Mouse (Mus musculus): Measurements from ENCODE around the gene Nxph4. TPM values are rescaled to one million over a fixed set of nuclear protein-coding genes. Genes with fewer than 3 reads are reported as not detected.
A peak's percentile ranks its signal among the peaks of the same experiment; 100 is the strongest.

Gene Nxph4
- polyA plus RNA-seq, 1 experiment from 2014 or later = 102 TPM

GRCm38 (mm10) chr10:127479131-127479530 is 55.2 kb downstream of the Nxph4 start:
- 95% methylated on average over 4 of the region's 4 CpGs for WGBS
- Histone ChIP-seq H3K4me2 (no peak overlapping the region), H3K36me3 (peaks cover 46% of the 10 kb centered on the region), H3K9ac (replicated peaks) (no peak overlapping the region), H3K4me3 (replicated peaks) (no peak overlapping the region), H3K9me3 (replicated peaks) (no peaks in the 10 kb centered on the region), H3K4me1 (no peaks in the 10 kb centered on the region), H3K27me3 (replicated peaks) (no peaks in the 10 kb centered on the region), H3K27ac (replicated peaks) (no peak overlapping the region)
- ATAC-seq (ENCODE audit: low FRiP score) = peak; percentile 38; the same call in 1 of the 2 replicates

GRCm38 (mm10) chr10:127477301-127477700 is 57.1 kb downstream of the Nxph4 start:
- Histone ChIP-seq H3K27me3 (replicated peaks) (no peaks in the 10 kb centered on the region), H3K4me2 (no peak overlapping the region), H3K36me3 (peaks cover 46% of the 10 kb centered on the region), H3K4me1 (no peaks in the 10 kb centered on the region), H3K27ac (replicated peaks) (no peak overlapping the region), H3K4me3 (replicated peaks) (no peak overlapping the region), H3K9me3 (replicated peaks) (no peaks in the 10 kb centered on the region), H3K9ac (replicated peaks) (no peak overlapping the region)
- ATAC-seq (ENCODE audit: low FRiP score) = no peak
- WGBS = 87% methylated on average over 7 of the region's 7 CpGs

GRCm38 (mm10) chr10:127476541-127476940 is 57.8 kb downstream of the Nxph4 start:
- Histone ChIP-seq H3K36me3 (peaks cover 48% of the 10 kb centered on the region), H3K9me3 (replicated peaks) (no peaks in the 10 kb centered on the region), H3K4me2 (no peak overlapping the region), H3K9ac (replicated peaks) (no peak overlapping the region), H3K27ac (replicated peaks) (no peak overlapping the region), H3K4me1 (no peaks in the 10 kb centered on the region), H3K4me3 (replicated peaks) (no peak overlapping the region), H3K27me3 (replicated peaks) (no peaks in the 10 kb centered on the region)
- WGBS = 77% methylated on average over 3 of the region's 3 CpGs
- no peak for ATAC-seq (ENCODE audit: low FRiP score)

Other genes starting within 250 kb of the Nxph4 start
- gene Mbd6, start 245.5 kb downstream of the Nxph4 start, polyA plus RNA-seq (2015; fragmentation: Nextera tagmentation; extraction: Ambion mirVana) = 16.4 and 18.3 TPM in 2 replicates
- gene Mars, start 222.8 kb downstream of the Nxph4 start, polyA plus RNA-seq (2015; fragmentation: Nextera tagmentation; extraction: Ambion mirVana) = 108 and 115 TPM in 2 replicates
- 0.88 and 13.1 TPM in 2 replicates for gene Arhgap9, start 212.6 kb downstream of the Nxph4 start, polyA plus RNA-seq (2015; fragmentation: Nextera tagmentation; extraction: Ambion mirVana)
- gene Gli1, start 192.6 kb downstream of the Nxph4 start, polyA plus RNA-seq (2015; fragmentation: Nextera tagmentation; extraction: Ambion mirVana) = 1.8 and 2.7 TPM in 2 replicates
- gene Inhbe, start 180.1 kb downstream of the Nxph4 start, polyA plus RNA-seq (2015; fragmentation: Nextera tagmentation; extraction: Ambion mirVana) = 0.03 TPM in 1 of 2 replicates, not detected in the other
- gene Inhbc, start 164.1 kb downstream of the Nxph4 start, polyA plus RNA-seq (2015; fragmentation: Nextera tagmentation; extraction: Ambion mirVana) = not detected in 2 replicates
- gene R3hdm2, start 154.2 kb downstream of the Nxph4 start, polyA plus RNA-seq (2015; fragmentation: Nextera tagmentation; extraction: Ambion mirVana) = 30.7 and 34.5 TPM in 2 replicates
- gene Stac3, start 32.9 kb downstream of the Nxph4 start, polyA plus RNA-seq (2015; fragmentation: Nextera tagmentation; extraction: Ambion mirVana) = 1.9 and 2.9 TPM in 2 replicates
- 17.8 and 22.5 TPM in 2 replicates for gene Ndufa4l2, start 19.6 kb downstream of the Nxph4 start, polyA plus RNA-seq (2015; fragmentation: Nextera tagmentation; extraction: Ambion mirVana)
- 50.4 and 69.9 TPM in 2 replicates for gene Shmt2, start 12.1 kb downstream of the Nxph4 start, polyA plus RNA-seq (2015; fragmentation: Nextera tagmentation; extraction: Ambion mirVana)
- 102 and 108 TPM in 2 replicates for gene Lrp1, start 86.6 kb upstream of the Nxph4 start, polyA plus RNA-seq (2015; fragmentation: Nextera tagmentation; extraction: Ambion mirVana)
- gene Stat6, start 108.4 kb upstream of the Nxph4 start, polyA plus RNA-seq (2015; fragmentation: Nextera tagmentation; extraction: Ambion mirVana) = 5.0 and 11.5 TPM in 2 replicates
- gene Nemp1, start 132.3 kb upstream of the Nxph4 start, polyA plus RNA-seq (2015; fragmentation: Nextera tagmentation; extraction: Ambion mirVana) = 3.4 and 4.7 TPM in 2 replicates
- gene Nab2, start 134.0 kb upstream of the Nxph4 start, polyA plus RNA-seq (2015; fragmentation: Nextera tagmentation; extraction: Ambion mirVana) = 2.5 and 4.8 TPM in 2 replicates
- 1.2 and 2.1 TPM in 2 replicates for gene Myo1a, start 170.6 kb upstream of the Nxph4 start, polyA plus RNA-seq (2015; fragmentation: Nextera tagmentation; extraction: Ambion mirVana)
- gene Tac2, start 189.9 kb upstream of the Nxph4 start, polyA plus RNA-seq (2015; fragmentation: Nextera tagmentation; extraction: Ambion mirVana) = 0.56 and 0.75 TPM in 2 replicates
- gene Zbtb39, start 205.0 kb upstream of the Nxph4 start, polyA plus RNA-seq (2015; fragmentation: Nextera tagmentation; extraction: Ambion mirVana) = 2.4 and 2.8 TPM in 2 replicates
- 0.90 and 1.3 TPM in 2 replicates for gene Gpr182, start 217.2 kb upstream of the Nxph4 start, polyA plus RNA-seq (2015; fragmentation: Nextera tagmentation; extraction: Ambion mirVana)
- not detected in 2 replicates for gene Rdh1, start 225.2 kb upstream of the Nxph4 start, polyA plus RNA-seq (2015; fragmentation: Nextera tagmentation; extraction: Ambion mirVana)
- not detected in 2 replicates for gene Rdh16f1, start 225.2 kb upstream of the Nxph4 start, polyA plus RNA-seq (2015; fragmentation: Nextera tagmentation; extraction: Ambion mirVana)
- gene Rdh9, start 241.8 kb upstream of the Nxph4 start, polyA plus RNA-seq (2015; fragmentation: Nextera tagmentation; extraction: Ambion mirVana) = 0.09 and 0.27 TPM in 2 replicates

Measured in neural tube, embryonic 15.5 days (tissue).